Mouse (Mus musculus) kidney, adult 11 months (tissue): ENCODE measurements at regions not wholly inside any gene's neighbourhood (a gene's known extent, or its start where the extent isn't known, plus 50 kb on each side); places are given as distances from the start of the nearest gene placed in this dataset.

Source experiments
- DNase-seq: peaks from one replicate; pipeline ENCODE4 v3.0.0; 2022

DNA sequence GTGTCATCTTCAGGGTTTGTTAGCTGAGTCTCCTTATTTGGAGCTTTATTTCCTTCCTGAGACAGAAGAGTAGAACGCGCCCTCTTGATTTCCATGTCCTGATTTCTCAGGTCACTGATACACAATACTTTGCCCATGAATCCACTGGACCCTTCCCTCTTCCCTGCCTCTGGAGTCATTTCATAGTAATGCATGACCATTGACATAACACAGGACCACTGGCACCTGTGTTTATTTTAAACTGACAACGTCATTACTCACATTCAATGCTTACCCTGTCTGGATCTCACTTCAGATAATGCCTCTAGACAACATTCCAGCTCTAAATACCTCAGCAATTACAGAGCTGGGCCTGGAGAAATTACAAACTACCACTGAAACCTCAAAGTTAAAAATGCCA, 56.8 kb upstream of the Ptgs2 start:
- no peak for DNase-seq

GRCm38 (mm10) chr1:150041591-150041990, 58.2 kb upstream of the Ptgs2 start:
- no peak for DNase-seq

GRCm38 (mm10) chr1:150033729-150034128, 66.1 kb upstream of the Ptgs2 start:
- no peak for DNase-seq

GRCm38 (mm10) chr1:150031743-150032142, 68.1 kb upstream of the Ptgs2 start:
- no peak for DNase-seq

DNA sequence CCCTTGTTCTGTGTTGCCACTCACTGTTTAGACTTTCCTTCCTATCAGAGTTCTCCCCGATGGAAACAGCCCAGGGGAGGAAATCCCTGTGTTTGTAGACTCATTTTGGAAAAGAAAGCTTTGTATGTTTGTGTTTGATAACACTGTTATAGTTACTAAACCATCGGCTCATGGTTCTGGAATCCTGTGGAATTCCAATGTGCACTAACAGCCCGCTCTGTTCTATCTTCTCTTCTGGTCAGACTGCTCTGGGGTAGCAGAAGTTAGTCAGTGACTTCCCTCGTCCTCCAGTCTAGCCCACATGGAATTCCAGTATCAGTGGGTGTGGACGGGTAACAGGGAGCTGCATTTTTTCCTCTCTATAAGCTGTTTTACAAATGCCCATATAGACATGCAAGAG, 66.2 kb upstream of the Pla2g4a start:
- DNase-seq = no peak

GRCm38 (mm10) chr1:150026188-150026587, 65.1 kb upstream of the Pla2g4a start:
- peak; percentile 2 for DNase-seq

GRCm38 (mm10) chr1:150015201-150015600, 54.1 kb upstream of the Pla2g4a start:
- no peak for DNase-seq

- DNase-seq = no peak
Observed at GRCm38 (mm10) chr1:150012447-150012846, 51.4 kb upstream of the Pla2g4a start.
